Comparison of ENCODE assay signal across 18 mouse cellular contexts in the genomic region with DNA sequence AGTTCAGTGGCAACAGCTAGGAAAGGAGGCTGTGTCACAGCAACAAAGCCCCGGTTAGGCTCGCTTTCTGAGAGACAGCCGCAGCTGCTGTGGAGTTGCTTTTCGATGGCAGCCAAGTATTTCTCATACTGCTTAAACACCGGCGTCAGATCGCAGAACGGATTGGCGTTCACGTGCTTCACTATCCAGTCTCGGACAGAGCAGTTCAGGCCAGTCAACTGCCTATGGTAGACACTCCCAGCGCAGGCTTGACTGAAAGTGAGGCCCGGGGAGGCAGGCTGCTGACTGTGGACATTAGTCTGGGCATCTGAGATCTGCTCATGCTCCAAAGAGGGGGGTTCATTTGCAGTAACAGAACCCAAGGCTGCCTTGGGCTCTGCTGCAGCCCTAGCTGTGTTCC. TPM values are rescaled to one million over a fixed set of nuclear protein-coding genes. Genes with fewer than 3 reads are reported as not detected.
A peak's percentile ranks its signal among the peaks of the same experiment; 100 is the strongest.
DNase-seq lines count a peak whose midpoint lies in the region; ATAC-seq and TF ChIP-seq lines count a peak whose summit lies in the region.
"Had no signal": no experiment of that assay in that cellular context is flagged by ENCODE, and none has a peak within 500 bp of the region (broad histone marks: within the 10 kb centered on the region; RNA-seq: fewer than 3 reads in every experiment).

No protein-coding gene starts in this region.

- peak; percentile 45 to 53 for DNase-seq in cerebellum, postnatal 10 days
- no peak for DNase-seq in cerebellum, adult 9-10 months
- peak; percentile 0 to 10 for DNase-seq in heart, postnatal 10 days
- DNase-seq in heart, adult 8-10 months (ENCODE audit: low spot score) = no peak
- peak; percentile 4 for DNase-seq in lung, postnatal 14 days
- DNase-seq in lung, adult 2 months = no peak
- peak; percentile 11 to 12 for DNase-seq in layer of hippocampus, postnatal 36 days

- no peaks in the 10 kb centered on the region for H3K9me3 ChIP-seq in forebrain, embryonic 16.5 days (ENCODE audit: control insufficient read depth, low read length)
- H3K9me3 ChIP-seq: embryonic facial prominence, embryonic 12.5 days; intestine, embryonic 15.5 days; liver, embryonic 12.5 days had no signal

- TF ChIP-seq CTCF in lung, adult 2 months (IDR thresholded peaks at IDR 0.05; ENCODE audit: insufficient read depth, low read length) = no peak

- ATAC-seq in forebrain, embryonic 16.5 days = no peak
- ATAC-seq: intestine, embryonic 15.5 days; liver, embryonic 12.5 days had no signal

- no peak overlapping the region for H3K4me2 ChIP-seq in forebrain, embryonic 16.5 days (ENCODE audit: low read length)
- H3K4me2 ChIP-seq: embryonic facial prominence, embryonic 12.5 days; intestine, embryonic 15.5 days; liver, embryonic 12.5 days had no signal

- TF ChIP-seq POLR2A in lung, adult 2 months (IDR thresholded peaks at IDR 0.05; ENCODE audit: borderline replicate concordance, extremely low read depth, low read depth, low read length) = no peak

- no peak overlapping the region for H3K27ac ChIP-seq in forebrain, embryonic 16.5 days (ENCODE audit: low read length)
- H3K27ac ChIP-seq: embryonic facial prominence, embryonic 12.5 days; intestine, embryonic 15.5 days; liver, embryonic 12.5 days had no signal

- intact Hi-C loops in heart, postnatal 10 days (cut with DNase I) = no loop called here

- no peak overlapping the region for H3K9ac ChIP-seq in forebrain, embryonic 16.5 days (replicated peaks; ENCODE audit: low read depth, low read length)
- H3K9ac ChIP-seq: embryonic facial prominence, embryonic 12.5 days; intestine, embryonic 15.5 days; liver, embryonic 12.5 days had no signal

- H3K4me3 ChIP-seq in lung, adult 2 months (replicated peaks; ENCODE audit: extremely low read depth, low read depth, low read length) = no peak overlapping the region
- no peak overlapping the region for H3K4me3 ChIP-seq in forebrain, embryonic 16.5 days (replicated peaks; ENCODE audit: low read length)
- H3K4me3 ChIP-seq: embryonic facial prominence, embryonic 12.5 days; intestine, embryonic 15.5 days; liver, embryonic 12.5 days had no signal

- H3K36me3 ChIP-seq in forebrain, embryonic 16.5 days (ENCODE audit: control insufficient read depth, insufficient read depth) = no peaks in the 10 kb centered on the region
- H3K36me3 ChIP-seq: embryonic facial prominence, embryonic 12.5 days; intestine, embryonic 15.5 days; liver, embryonic 12.5 days had no signal

- H3K27me3 ChIP-seq in forebrain, embryonic 16.5 days (replicated peaks; ENCODE audit: control insufficient read depth, insufficient read depth, low read length) = no peaks in the 10 kb centered on the region
- H3K27me3 ChIP-seq: embryonic facial prominence, embryonic 12.5 days; intestine, embryonic 15.5 days; liver, embryonic 12.5 days had no signal

- no peaks in the 10 kb centered on the region; the same call in 1 of the 2 replicates for H3K4me1 ChIP-seq in lung, adult 2 months (ENCODE audit: control insufficient read depth, insufficient read depth, low read length)
- H3K4me1 ChIP-seq in forebrain, embryonic 16.5 days (replicated peaks; ENCODE audit: control insufficient read depth, insufficient read depth, low read length) = no peaks in the 10 kb centered on the region
- H3K4me1 ChIP-seq: embryonic facial prominence, embryonic 12.5 days; intestine, embryonic 15.5 days; liver, embryonic 12.5 days had no signal

- 87% methylated on average over 13 of the region's 13 CpGs for WGBS in lung, adult 2 months
- WGBS in forebrain, embryonic 16.5 days = 84% methylated on average over 13 of the region's 13 CpGs

RNA-seq across cellular contexts. Expression of gene 1700123L14Rik, which starts 0.6 kb away (rescaled TPM):
- total RNA-seq in heart, postnatal 10 days (2021) = not detected
- not detected for total RNA-seq in heart, adult 8-10 months (2022)
- polyA plus RNA-seq in lung, adult 2 months (2012; rRNA removed) = not detected in 2 replicates
- not detected for total RNA-seq in layer of hippocampus, postnatal 36 days (2021)
- polyA plus RNA-seq in forebrain, embryonic 16.5 days (2015; fragmentation: Nextera tagmentation; extraction: Ambion mirVana) = not detected in 2 replicates
- total RNA-seq: adrenal gland, postnatal 14 days; gastrocnemius, postnatal 4 days; hematopoietic stem cell, adult 5-6 weeks; left cerebral cortex, postnatal 10 days; megakaryocyte, adult 5-6 weeks had no signal
- polyA plus RNA-seq: embryonic facial prominence, embryonic 12.5 days; forebrain, embryonic 11.5 days; intestine, embryonic 15.5 days; liver, embryonic 12.5 days; small intestine, adult 2 months had no signal

RNA-seq across cellular contexts. Expression of gene Fam19a1, which starts 52.4 kb away (rescaled TPM):
- total RNA-seq in heart, postnatal 10 days (2021) = not detected
- not detected for total RNA-seq in heart, adult 8-10 months (2022)
- polyA plus RNA-seq in lung, adult 2 months (2012; rRNA removed) = 0.52 and 0.72 TPM in 2 replicates
- total RNA-seq in layer of hippocampus, postnatal 36 days (2021) = 10 to 100 TPM; 68.1 to 70.5 TPM
- polyA plus RNA-seq in forebrain, embryonic 16.5 days (2015; fragmentation: Nextera tagmentation; extraction: Ambion mirVana) = 15.8 and 24.1 TPM in 2 replicates
- total RNA-seq: hematopoietic stem cell, adult 5-6 weeks; megakaryocyte, adult 5-6 weeks had no signal

Comparison
In these comparisons a context has a peak if more than half of its experiments do, and no peak if none do; other contexts are left out.
1. DNase-seq: peak in cerebellum, postnatal 10 days (2 of 2), heart, postnatal 10 days (2 of 2), lung, postnatal 14 days (single experiment) and layer of hippocampus, postnatal 36 days (2 of 2); none in cerebellum, adult 9-10 months (single experiment), heart, adult 8-10 months (single experiment) and lung, adult 2 months (single experiment).
2. RNA of gene Fam19a1, which starts 52.4 kb away (total RNA-seq): 68.1 to 70.5 TPM in layer of hippocampus, postnatal 36 days; not detected in heart, postnatal 10 days and not detected in heart, adult 8-10 months; every median in the first group is over 10 times any median in the second.